Mouse (Mus musculus) cerebellum, adult 2 months (tissue): ENCODE results near the gene Dhx15.

Source experiments
- CTCF ChIP-seq: fragments of 200-500 bp; IDR thresholded peaks from 2 replicates; pipeline ENCODE4 v1.5.1; 2011; ENCODE audit warnings: low read depth, mild to moderate bottlenecking, control low read depth, low read length, moderate library complexity, borderline replicate concordance; ENCODE audit not compliant: insufficient read depth
- POLR2A ChIP-seq: fragments of 200-500 bp; IDR thresholded peaks from 2 replicates; pipeline ENCODE4 v1.6.1; 2011; ENCODE audit warnings: low read length, control low read depth, borderline replicate concordance; ENCODE audit not compliant: insufficient read depth

DNA sequence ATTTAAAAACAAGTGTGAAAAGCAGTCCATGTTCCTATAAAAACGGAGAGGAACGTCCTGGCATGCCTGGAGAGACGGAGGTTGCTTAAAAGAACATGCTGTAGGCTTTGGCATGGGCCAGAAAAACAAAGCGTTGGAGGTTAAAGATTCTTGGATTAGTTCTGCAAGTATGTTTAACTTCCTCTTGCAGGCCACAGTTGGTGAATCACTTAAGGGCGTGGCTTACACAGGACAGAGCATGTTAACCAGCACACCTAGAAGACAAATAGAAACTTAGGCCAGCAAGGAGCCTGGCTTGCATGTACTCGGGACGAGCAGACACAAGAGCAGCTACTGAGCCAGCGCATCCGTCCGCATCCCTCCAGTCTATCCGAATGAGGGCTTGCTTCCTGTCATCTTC lies 52.2 kb downstream of the Dhx15 start:
- TF ChIP-seq POLR2A (no peak), CTCF (no peak)
